Mouse (Mus musculus) ES-E14 (cell line): ENCODE measurements at regions not wholly inside any gene's neighbourhood (a gene's known extent, or its start where the extent isn't known, plus 50 kb on each side); places are given as distances from the start of the nearest gene placed in this dataset.

Experiments used
- DNase-seq: peaks from one replicate; pipeline ENCODE4 v3.0.0-alpha.2; 2013; ENCODE audit warnings: low read depth, low spot score
- H3K27ac ChIP-seq: 2 replicates; pipeline ENCODE4 v1.5.1; 2012; ENCODE audit warnings: low read depth, mild to moderate bottlenecking, low read length, moderate library complexity, mixed read lengths; ENCODE audit not compliant: poor library complexity, insufficient read depth, severe bottlenecking
- H3K36me3 ChIP-seq: 2 replicates; pipeline ENCODE4 v1.6.1; 2012; ENCODE audit warnings: mild to moderate bottlenecking, low read length, moderate library complexity, mixed read lengths; ENCODE audit not compliant: control insufficient read depth, poor library complexity, insufficient read depth, severe bottlenecking
- H3K4me1 ChIP-seq, 2 experiments: fragments of 150-350 bp in 1 of 2; sonication (generic) in 1 of 2; 2 replicates each; pipeline ENCODE4 v1.6.1; 2012; ENCODE audit warnings: low read length in 2 of 2, mild to moderate bottlenecking in 1 of 2, mixed read lengths in 1 of 2; ENCODE audit not compliant: control insufficient read depth in 2 of 2, insufficient read depth in 2 of 2, poor library complexity in 1 of 2
- H3K4me3 ChIP-seq, 2 experiments: fragments of 150-350 bp in 1 of 2; sonication (generic) in 1 of 2; 2 replicates each; pipeline ENCODE4 v1.5.1; 2012; ENCODE audit warnings: low read length in 2 of 2, low read depth in 1 of 2, mild to moderate bottlenecking in 1 of 2, mixed read lengths in 1 of 2; ENCODE audit not compliant: insufficient read depth in 1 of 2, poor library complexity in 1 of 2, severe bottlenecking in 1 of 2
- H3K9ac ChIP-seq: 2 replicates; pipeline ENCODE4 v1.6.1; 2012; ENCODE audit warnings: low read depth, mild to moderate bottlenecking, low read length, mixed read lengths; ENCODE audit not compliant: poor library complexity, insufficient read depth, severe bottlenecking
- H3K9me3 ChIP-seq: fragments of 150-350 bp; sonication (generic); 2 replicates; pipeline ENCODE4 v1.6.1; 2012; ENCODE audit warnings: low read depth, mild to moderate bottlenecking, low read length; ENCODE audit not compliant: control insufficient read depth, insufficient read depth
- CHD2 ChIP-seq: IDR thresholded peaks from 2 replicates; pipeline ENCODE4 v1.6.1; 2014; ENCODE audit warnings: mild to moderate bottlenecking, low read depth, low read length, inconsistent platforms
- HCFC1 ChIP-seq: IDR thresholded peaks from 2 replicates; pipeline ENCODE4 v1.6.1; 2012; ENCODE audit warnings: low read length, inconsistent platforms, borderline replicate concordance; ENCODE audit not compliant: insufficient read depth
- MAFK ChIP-seq: IDR thresholded peaks from 2 replicates; pipeline ENCODE4 v1.6.1; 2014; ENCODE audit warnings: mild to moderate bottlenecking, low read depth, low read length, inconsistent platforms; ENCODE audit not compliant: insufficient read depth
- ZC3H11A ChIP-seq: IDR thresholded peaks from 2 replicates; pipeline ENCODE4 v1.6.1; 2012; ENCODE audit warnings: low read depth, mild to moderate bottlenecking, inconsistent platforms, low read length, borderline replicate concordance
- ZNF384 ChIP-seq: IDR thresholded peaks from 2 replicates; pipeline ENCODE4 v1.6.1; 2012; ENCODE audit warnings: low read depth, low read length, inconsistent platforms
- in situ Hi-C, 2 experiments: fragments of 600-800 bp; cut with MboI; formaldehyde crosslinking; loops; one replicate each; pipeline ENCODE4 v1.15.1; 2025; ENCODE audit warnings: low sequenced_read_pairs in 2 of 2, inconsistent platforms in 1 of 2; ENCODE audit not compliant: unreplicated experiment in 2 of 2

DNA sequence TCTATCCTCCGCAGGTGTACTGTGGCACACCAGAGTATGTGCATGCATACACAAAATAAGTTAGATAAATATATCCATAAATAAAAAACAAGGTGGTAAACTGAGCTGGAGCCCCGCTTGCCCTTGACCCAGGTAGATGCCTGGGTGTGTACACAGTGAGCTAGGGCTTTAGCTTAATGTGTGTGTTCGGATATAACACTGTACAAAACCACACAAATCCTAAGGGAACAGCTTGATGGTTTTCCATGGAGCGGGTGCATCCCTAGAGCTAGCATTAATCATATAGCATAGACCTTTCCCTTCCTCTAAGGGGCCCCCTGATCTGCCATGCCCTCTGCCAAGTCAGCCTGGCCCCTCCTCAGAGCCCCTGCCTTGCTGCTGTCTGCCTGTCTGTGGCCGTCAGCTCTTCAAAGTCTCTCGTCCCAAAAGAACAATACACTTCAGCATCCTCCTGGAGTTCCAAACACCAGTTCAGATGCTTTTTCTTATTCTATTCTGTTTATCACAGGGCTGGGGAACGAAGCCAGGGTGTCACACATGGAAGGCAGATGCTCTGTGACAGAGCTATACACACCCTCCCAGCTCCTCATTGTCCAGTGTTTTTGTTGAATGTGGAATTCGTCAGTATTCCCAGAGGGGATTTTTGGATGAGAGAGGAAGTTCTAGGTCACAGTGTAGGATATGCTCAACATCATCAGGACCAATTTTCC lies 230.1 kb downstream of the Prdm2 start:
- Histone ChIP-seq H3K27ac (no peak overlapping the region), H3K9ac (no peak overlapping the region), H3K9me3 (no peaks in the 10 kb centered on the region), H3K4me3 (no peak overlapping the region), H3K36me3 (no peaks in the 10 kb centered on the region), H3K4me1 (no peaks in the 10 kb centered on the region)
- TF ChIP-seq HCFC1, result no peak
- TF ChIP-seq ZNF384, result no peak
- TF ChIP-seq ZC3H11A, result no peak
- TF ChIP-seq CHD2, result no peak
- no peak for TF ChIP-seq MAFK
- in situ Hi-C loops, result no loop called here
- no peak for DNase-seq

GRCm38 (mm10) chr4:142975620-142976019 lies 237.2 kb downstream of the Prdm2 start:
- Histone ChIP-seq H3K9me3 (no peaks in the 10 kb centered on the region), H3K4me3 (no peak overlapping the region), H3K4me1 (no peaks in the 10 kb centered on the region), H3K27ac (no peak overlapping the region), H3K9ac (no peak overlapping the region), H3K36me3 (no peaks in the 10 kb centered on the region)
- TF ChIP-seq CHD2 (no peak), MAFK (no peak), HCFC1 (no peak), ZNF384 (no peak), ZC3H11A (no peak)
- in situ Hi-C loops, result no loop called here
- DNase-seq, result no peak

DNA sequence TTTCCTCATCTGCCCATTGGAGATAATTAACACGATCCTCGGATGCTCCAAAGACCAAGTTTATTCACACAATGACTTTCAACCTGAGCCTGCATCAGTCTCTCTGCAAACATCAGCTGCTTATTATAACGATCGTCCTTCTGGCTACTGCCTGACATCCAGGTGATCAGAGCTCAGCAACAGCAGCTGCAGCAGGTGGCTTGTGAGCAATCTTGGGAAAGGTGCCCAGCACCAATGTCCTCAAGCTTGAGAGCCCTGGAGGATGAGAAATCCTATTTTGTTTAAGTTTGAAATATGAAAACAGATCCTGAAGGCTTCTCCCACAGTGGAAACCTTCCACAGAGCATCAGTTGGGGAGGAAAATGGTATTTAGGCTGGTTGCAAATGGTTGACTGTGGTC lies 242.8 kb downstream of the Prdm2 start:
- Histone ChIP-seq H3K4me1 (no peaks in the 10 kb centered on the region), H3K9ac (no peak overlapping the region), H3K27ac (no peak overlapping the region), H3K36me3 (no peaks in the 10 kb centered on the region), H3K4me3 (no peak overlapping the region), H3K9me3 (no peaks in the 10 kb centered on the region)
- DNase-seq, result no peak
- in situ Hi-C loops, result no loop called here
- TF ChIP-seq HCFC1, result no peak
- TF ChIP-seq ZNF384, result no peak
- TF ChIP-seq CHD2, result no peak
- TF ChIP-seq ZC3H11A, result no peak
- no peak for TF ChIP-seq MAFK

- H3K36me3 ChIP-seq, result no peaks in the 10 kb centered on the region
- in situ Hi-C loops, result no loop called here
Measured at GRCm38 (mm10) chr4:142967604-142968003, 245.2 kb downstream of the Prdm2 start.

More at GRCm38 (mm10) chr4:142967604-142968003, 245.2 kb downstream of the Prdm2 start:
- H3K4me1 ChIP-seq, result no peaks in the 10 kb centered on the region
- DNase-seq, result no peak
- TF ChIP-seq ZNF384, result no peak
- no peak for TF ChIP-seq ZC3H11A
- TF ChIP-seq MAFK, result no peak
- TF ChIP-seq CHD2, result no peak
- TF ChIP-seq HCFC1, result no peak
- no peak overlapping the region for H3K9ac ChIP-seq
- H3K9me3 ChIP-seq, result no peaks in the 10 kb centered on the region
- H3K4me3 ChIP-seq, result no peak overlapping the region
- H3K27ac ChIP-seq, result no peak overlapping the region
